Mouse (Mus musculus) limb, embryonic 13.5 days (tissue): ENCODE data around the gene Shld2. TPM values are rescaled to one million over a fixed set of nuclear protein-coding genes. Genes with fewer than 3 reads are reported as not detected.

Experiments
- ATAC-seq: fragments of 200-750 bp; cut with Nextera tagmentation; 2 replicates; pipeline ENCODE4 v1.8.0; 2017; ENCODE audit warnings: low read depth, moderate number of reproducible peaks, moderate TSS enrichment; ENCODE audit not compliant: low FRiP score
- H3K27ac ChIP-seq: fragments of 300-500 bp; sonication (generic); 2 replicates; pipeline ENCODE4 v1.5.1; 2015; ENCODE audit warnings: inconsistent platforms, mild to moderate bottlenecking, moderate library complexity
- H3K27me3 ChIP-seq: fragments of 300-500 bp; sonication (generic); 2 replicates; pipeline ENCODE4 v1.6.1; 2015; ENCODE audit warnings: mild to moderate bottlenecking, inconsistent platforms
- H3K36me3 ChIP-seq: fragments of 300-500 bp; sonication (generic); 2 replicates; pipeline ENCODE4 v1.6.1; 2015; ENCODE audit warnings: inconsistent platforms, mild to moderate bottlenecking, moderate library complexity
- H3K4me1 ChIP-seq: fragments of 300-500 bp; sonication (generic); 2 replicates; pipeline ENCODE4 v1.6.1; 2015; ENCODE audit warnings: inconsistent platforms
- H3K4me2 ChIP-seq: fragments of 300-500 bp; sonication (generic); replicated peaks from 2 replicates; pipeline ENCODE4 v1.6.1; 2015; ENCODE audit warnings: inconsistent platforms, mild to moderate bottlenecking, moderate library complexity
- H3K4me3 ChIP-seq: fragments of 300-500 bp; sonication (generic); 2 replicates; pipeline ENCODE4 v1.5.1; 2015; ENCODE audit warnings: moderate library complexity, mild to moderate bottlenecking, inconsistent platforms
- H3K9ac ChIP-seq: fragments of 300-500 bp; sonication (generic); 2 replicates; pipeline ENCODE4 v1.6.1; 2015; ENCODE audit warnings: mild to moderate bottlenecking, inconsistent platforms
- H3K9me3 ChIP-seq: fragments of 300-500 bp; sonication (generic); 2 replicates; pipeline ENCODE4 v1.6.1; 2016; ENCODE audit warnings: inconsistent platforms
- WGBS: fragments of 180-500 bp; shearing (Covaris S2); methylation state at CpG from one replicate; pipeline ENCODE4 v1.1.7; 2015; 5-methylcytosine and 5-hydroxymethylcytosine counted together
- polyA plus RNA-seq: library from polyadenylated mRNA; unstranded; fragments of >200 nt; fragmentation: Nextera tagmentation; extraction: Ambion mirVana; gene quantifications from 2 replicates; pipeline ENCODE4 v1.2.1, GENCODE M21; 2015

Gene Shld2
- polyA plus RNA-seq, result 13.9 and 14.4 TPM in 2 replicates

- Histone ChIP-seq H3K27ac (peak within 1 kb of the TSS; percentile 97), H3K4me1 (peaks cover 25% of the 10 kb centered on the region), H3K27me3 (no peaks in the 10 kb centered on the region), H3K9me3 (no peaks in the 10 kb centered on the region), H3K4me2 (peak within 1 kb of the TSS; percentile 78), H3K9ac (peak within 1 kb of the TSS; percentile 98), H3K36me3 (peaks cover 4% of the 10 kb centered on the region; the same call in 1 of the 2 replicates), H3K4me3 (peak within 1 kb of the TSS; percentile 95)
- peak; percentile 96 for ATAC-seq
- WGBS, result under 1% methylated on average over 82 of the region's 100 CpGs
Observed at GRCm38 (mm10) chr14:34310234-34310965, at the start of gene Shld2, which contains the start of gene Glud1. Gene Shld2 (minus strand): TSS chr14:34310493. Gene Glud1 (plus strand): TSS chr14:34310727.

GRCm38 (mm10) chr14:34359676-34360244 lies 49.5 kb upstream of the Shld2 start:
- WGBS, result 54% methylated on average over 5 of the region's 5 CpGs
- Histone ChIP-seq H3K4me2 (no peak overlapping the region), H3K27ac (no peak overlapping the region)

GRCm38 (mm10) chr14:34357671-34358455 lies 47.6 kb upstream of the Shld2 start:
- no peak overlapping the region; the same call in 1 of the 2 replicates for H3K9ac ChIP-seq

More at GRCm38 (mm10) chr14:34359676-34360244, 49.5 kb upstream of the Shld2 start:
- no peak overlapping the region for H3K9ac ChIP-seq
- ATAC-seq, result no peak
- H3K9me3 ChIP-seq, result no peaks in the 10 kb centered on the region
- peaks cover 24% of the 10 kb centered on the region for H3K27me3 ChIP-seq
- H3K4me3 ChIP-seq, result no peak overlapping the region
- H3K36me3 ChIP-seq, result no peaks in the 10 kb centered on the region
- peaks cover 10% of the 10 kb centered on the region for H3K4me1 ChIP-seq

GRCm38 (mm10) chr14:34355301-34355700 lies 45.0 kb upstream of the Shld2 start, which contains the start of gene Fam25c:
Gene Fam25c (minus strand): TSS chr14:34355433.
- Histone ChIP-seq H3K27ac (no peak within 1 kb of the TSS), H3K4me3 (no peak within 1 kb of the TSS), H3K27me3 (no peaks in the 10 kb centered on the region), H3K9ac (no peak within 1 kb of the TSS), H3K36me3 (no peaks in the 10 kb centered on the region), H3K4me1 (no peaks in the 10 kb centered on the region), H3K9me3 (no peaks in the 10 kb centered on the region), H3K4me2 (no peak within 1 kb of the TSS)
- no peak for ATAC-seq
- WGBS, result 77% methylated on average over 6 of the region's 6 CpGs

More at GRCm38 (mm10) chr14:34357671-34358455, 47.6 kb upstream of the Shld2 start:
- H3K4me1 ChIP-seq, result no peaks in the 10 kb centered on the region
- H3K27me3 ChIP-seq, result peaks cover 9% of the 10 kb centered on the region
- H3K27ac ChIP-seq, result no peak overlapping the region
- H3K9me3 ChIP-seq, result no peaks in the 10 kb centered on the region
- H3K4me2 ChIP-seq, result no peak overlapping the region
- ATAC-seq, result no peak
- no peaks in the 10 kb centered on the region for H3K36me3 ChIP-seq
- WGBS, result 82% methylated on average over 7 of the region's 7 CpGs
- no peak overlapping the region for H3K4me3 ChIP-seq

GRCm38 (mm10) chr14:34354456-34354855 lies 44.2 kb upstream of the Shld2 start:
- Histone ChIP-seq H3K4me1 (no peaks in the 10 kb centered on the region), H3K4me2 (no peak overlapping the region), H3K27me3 (no peaks in the 10 kb centered on the region), H3K36me3 (no peaks in the 10 kb centered on the region), H3K27ac (no peak overlapping the region), H3K9me3 (no peaks in the 10 kb centered on the region), H3K9ac (no peak overlapping the region), H3K4me3 (no peak overlapping the region)
- ATAC-seq, result no peak
- WGBS, result 82% methylated on average over 4 of the region's 4 CpGs

GRCm38 (mm10) chr14:34353326-34353725 lies 43.0 kb upstream of the Shld2 start:
- H3K36me3 ChIP-seq, result no peaks in the 10 kb centered on the region
- no peaks in the 10 kb centered on the region for H3K27me3 ChIP-seq
- H3K4me2 ChIP-seq, result no peak overlapping the region
- no peaks in the 10 kb centered on the region for H3K9me3 ChIP-seq
- 84% methylated on average over 3 of the region's 3 CpGs for WGBS
- H3K9ac ChIP-seq, result no peak overlapping the region
- ATAC-seq, result no peak
- H3K4me3 ChIP-seq, result no peak overlapping the region
- no peak overlapping the region for H3K27ac ChIP-seq
- no peaks in the 10 kb centered on the region for H3K4me1 ChIP-seq

- no peak for ATAC-seq
- Histone ChIP-seq H3K27ac (no peak overlapping the region), H3K36me3 (no peaks in the 10 kb centered on the region), H3K4me1 (no peaks in the 10 kb centered on the region), H3K4me3 (no peak overlapping the region), H3K9me3 (no peaks in the 10 kb centered on the region), H3K4me2 (no peak overlapping the region), H3K27me3 (no peaks in the 10 kb centered on the region), H3K9ac (no peak overlapping the region)
- WGBS, result 69% methylated on average over 6 of the region's 6 CpGs
Observed at GRCm38 (mm10) chr14:34352523-34352922, 42.2 kb upstream of the Shld2 start.

GRCm38 (mm10) chr14:34351660-34352059 lies 41.4 kb upstream of the Shld2 start:
- no peak for ATAC-seq
- Histone ChIP-seq H3K27ac (no peak overlapping the region), H3K27me3 (no peaks in the 10 kb centered on the region), H3K9me3 (no peaks in the 10 kb centered on the region), H3K4me1 (no peaks in the 10 kb centered on the region), H3K4me2 (no peak overlapping the region), H3K4me3 (no peak overlapping the region), H3K36me3 (no peaks in the 10 kb centered on the region), H3K9ac (no peak overlapping the region)
- WGBS, result 75% methylated on average over 3 of the region's 3 CpGs

GRCm38 (mm10) chr14:34349007-34349406 lies 38.7 kb upstream of the Shld2 start:
- Histone ChIP-seq H3K9ac (no peak overlapping the region), H3K36me3 (peaks cover 5% of the 10 kb centered on the region), H3K27me3 (no peaks in the 10 kb centered on the region), H3K4me3 (no peak overlapping the region), H3K4me1 (no peaks in the 10 kb centered on the region), H3K9me3 (no peaks in the 10 kb centered on the region), H3K27ac (no peak overlapping the region), H3K4me2 (no peak overlapping the region)
- no peak for ATAC-seq
- WGBS, result 87% methylated on average over 8 of the region's 8 CpGs

GRCm38 (mm10) chr14:34348301-34348700 lies 38.0 kb upstream of the Shld2 start:
- H3K27ac ChIP-seq, result no peak overlapping the region
- ATAC-seq, result no peak
- no peaks in the 10 kb centered on the region for H3K27me3 ChIP-seq
- 79% methylated on average over 7 of the region's 7 CpGs for WGBS
- no peak overlapping the region for H3K9ac ChIP-seq
- H3K36me3 ChIP-seq, result peaks cover 9% of the 10 kb centered on the region
- H3K4me3 ChIP-seq, result no peak overlapping the region
- no peaks in the 10 kb centered on the region for H3K9me3 ChIP-seq
- H3K4me2 ChIP-seq, result no peak overlapping the region
- no peaks in the 10 kb centered on the region for H3K4me1 ChIP-seq

GRCm38 (mm10) chr14:34347084-34347483 lies 36.8 kb upstream of the Shld2 start:
- Histone ChIP-seq H3K4me1 (no peaks in the 10 kb centered on the region), H3K9me3 (no peaks in the 10 kb centered on the region), H3K27ac (no peak overlapping the region), H3K27me3 (no peaks in the 10 kb centered on the region), H3K9ac (no peak overlapping the region), H3K36me3 (peaks cover 20% of the 10 kb centered on the region), H3K4me3 (no peak overlapping the region), H3K4me2 (no peak overlapping the region)
- no peak for ATAC-seq
- 92% methylated on average over 5 of the region's 5 CpGs for WGBS
